Mouse (Mus musculus) layer of hippocampus, postnatal 36 days (tissue): Measurements from ENCODE around the gene Lrrc20. TPM values are rescaled to one million over a fixed set of nuclear protein-coding genes. Genes with fewer than 3 reads are reported as not detected.

Experiments used
- DNase-seq, 2 experiments: peaks; one replicate each; pipeline ENCODE4 v3.0.0; 2022
- total RNA-seq, 2 experiments: library from RNA; stranded (reverse); gene quantifications; 2 replicates each; pipeline ENCODE4 v1.2.3; 2021

The Lrrc20 gene
- total RNA-seq, 2 experiments from 2014 or later: 21.2 to 24.1 TPM

DNA sequence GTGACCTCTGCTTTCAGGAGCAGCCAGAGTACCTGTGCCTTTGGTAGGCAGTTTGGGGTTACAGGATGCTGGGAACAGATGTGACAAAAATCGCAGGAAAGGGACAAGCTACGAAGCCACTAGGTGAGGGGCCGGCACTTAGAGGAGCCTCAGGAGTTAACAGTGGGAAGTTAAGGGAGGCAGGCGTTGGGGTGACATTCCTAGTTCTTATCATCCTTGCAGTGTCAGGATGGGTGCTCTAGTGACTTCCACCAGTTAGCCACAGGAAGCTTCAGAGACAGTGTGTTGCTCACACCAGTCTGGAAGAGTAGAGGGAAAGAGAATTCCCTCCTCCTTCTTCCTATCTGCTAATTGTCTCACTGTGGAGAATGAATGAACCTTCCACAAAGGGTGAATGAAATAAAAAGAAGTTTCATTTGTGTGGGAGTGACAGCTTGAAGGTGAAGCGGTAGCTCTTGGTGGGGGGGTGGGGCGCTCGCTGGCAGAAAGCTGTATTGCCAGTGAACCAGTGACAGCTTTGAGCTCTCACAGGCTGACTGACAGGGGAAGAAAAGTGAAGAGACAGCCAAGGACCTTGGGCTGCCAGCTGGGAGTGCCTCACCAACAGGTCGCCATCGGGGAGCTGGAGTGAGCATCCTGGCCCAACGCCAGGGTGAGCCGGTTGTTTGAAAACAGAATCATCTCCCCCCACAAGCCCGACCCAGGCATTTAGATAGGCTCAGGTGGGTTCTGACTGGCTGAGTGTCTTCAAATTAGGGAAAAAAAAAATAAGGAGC is 41.9 kb downstream of the Lrrc20 start:
- no peak for DNase-seq

DNA sequence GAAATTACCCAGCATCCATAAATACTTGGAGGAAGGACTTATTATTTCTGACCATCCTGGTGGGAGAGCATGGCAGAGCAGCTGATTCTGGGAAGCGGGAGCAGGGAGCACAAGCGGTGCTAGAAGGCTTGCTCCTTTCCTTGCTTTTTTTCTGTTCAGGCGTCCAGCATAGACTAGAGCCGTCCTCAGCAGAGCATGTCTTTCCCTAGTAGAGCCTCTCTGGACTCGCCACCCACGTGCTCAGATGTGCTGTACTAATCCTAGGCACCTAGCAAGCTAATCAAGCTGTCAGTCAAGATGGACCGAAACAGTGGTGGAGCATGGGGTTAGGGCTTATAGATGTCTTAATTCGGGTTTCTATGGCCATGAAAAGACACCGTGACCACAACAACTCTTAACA is 42.7 kb downstream of the Lrrc20 start:
- no peak for DNase-seq

DNA sequence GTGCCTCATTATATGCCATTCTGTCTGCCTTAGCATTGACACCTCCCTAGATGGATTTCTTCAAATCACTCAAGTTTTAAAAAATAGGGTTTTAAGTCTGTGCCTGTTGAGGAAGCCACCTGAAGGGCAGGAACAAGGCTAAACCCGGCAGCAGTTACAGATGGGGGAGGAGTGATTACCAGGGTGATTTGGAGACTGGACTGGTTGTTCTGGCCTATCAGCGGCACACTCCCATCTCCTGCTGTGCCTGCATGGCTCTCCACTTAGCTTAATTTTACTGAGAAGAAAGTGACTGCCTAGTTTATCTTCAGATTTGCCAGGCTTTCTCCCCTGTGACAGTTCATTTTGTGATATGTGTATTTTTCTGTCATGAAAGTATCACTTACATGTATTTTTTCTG is 43.9 kb downstream of the Lrrc20 start:
- no peak for DNase-seq

DNA sequence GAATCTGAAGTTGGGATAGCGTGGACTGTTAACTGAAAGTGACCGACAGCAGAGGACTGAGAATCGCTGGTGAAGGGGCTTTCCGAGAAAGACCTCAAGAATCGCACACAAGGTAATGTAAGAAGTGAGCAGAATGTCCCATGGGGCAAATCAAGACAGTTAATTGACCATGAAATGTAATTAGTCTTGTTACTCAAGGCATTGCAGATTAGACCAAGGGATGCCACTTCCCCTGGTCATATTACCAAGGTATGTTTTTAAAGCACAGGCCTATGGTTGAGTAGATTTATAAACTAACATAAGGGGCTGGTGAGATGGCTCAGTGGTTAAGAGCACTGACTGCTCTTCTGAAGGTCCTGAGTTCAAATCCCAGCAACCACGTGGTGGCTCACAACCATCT is 45.1 kb downstream of the Lrrc20 start:
- no peak for DNase-seq

DNA sequence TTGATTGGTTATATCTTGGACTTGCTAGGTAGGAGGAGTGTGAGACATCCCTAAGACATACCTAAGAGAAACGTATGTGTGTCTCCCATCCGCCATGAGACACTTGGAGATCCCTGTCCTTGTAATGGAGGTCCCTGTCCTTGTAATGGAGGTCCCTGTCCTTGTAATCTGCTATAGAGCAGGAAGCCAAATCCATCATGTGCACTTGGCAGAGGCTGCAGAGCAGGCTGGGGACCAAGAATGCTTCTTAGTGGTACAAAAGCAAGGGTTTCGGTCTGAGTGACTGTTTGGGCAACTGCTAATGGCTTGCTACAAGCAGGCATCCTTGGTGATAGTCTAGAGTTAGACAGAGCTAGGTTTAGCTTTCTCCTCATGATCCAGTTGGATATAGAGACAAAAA is 55.3 kb downstream of the Lrrc20 start:
- no peak for DNase-seq

DNA sequence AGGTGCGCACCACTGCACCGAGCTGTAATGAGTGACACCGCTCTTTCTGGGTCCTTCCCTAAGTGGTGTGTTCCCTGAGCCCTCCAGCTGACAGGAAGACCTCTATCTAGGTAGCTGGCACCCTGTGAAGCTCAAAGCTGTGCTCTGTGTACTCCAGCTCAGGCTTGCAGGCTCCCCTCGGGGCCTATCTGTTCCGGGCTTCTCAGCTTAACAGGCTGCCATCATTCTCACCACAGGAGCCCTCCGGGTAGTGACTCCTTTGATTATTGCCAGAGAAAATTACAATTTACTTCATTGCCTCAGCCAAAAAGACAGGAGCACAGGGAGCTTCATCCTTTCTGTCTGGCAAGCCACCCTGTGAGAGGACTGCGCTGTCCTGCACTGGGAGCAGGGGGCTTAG is 57.7 kb downstream of the Lrrc20 start:
- DNase-seq: no peak

DNA sequence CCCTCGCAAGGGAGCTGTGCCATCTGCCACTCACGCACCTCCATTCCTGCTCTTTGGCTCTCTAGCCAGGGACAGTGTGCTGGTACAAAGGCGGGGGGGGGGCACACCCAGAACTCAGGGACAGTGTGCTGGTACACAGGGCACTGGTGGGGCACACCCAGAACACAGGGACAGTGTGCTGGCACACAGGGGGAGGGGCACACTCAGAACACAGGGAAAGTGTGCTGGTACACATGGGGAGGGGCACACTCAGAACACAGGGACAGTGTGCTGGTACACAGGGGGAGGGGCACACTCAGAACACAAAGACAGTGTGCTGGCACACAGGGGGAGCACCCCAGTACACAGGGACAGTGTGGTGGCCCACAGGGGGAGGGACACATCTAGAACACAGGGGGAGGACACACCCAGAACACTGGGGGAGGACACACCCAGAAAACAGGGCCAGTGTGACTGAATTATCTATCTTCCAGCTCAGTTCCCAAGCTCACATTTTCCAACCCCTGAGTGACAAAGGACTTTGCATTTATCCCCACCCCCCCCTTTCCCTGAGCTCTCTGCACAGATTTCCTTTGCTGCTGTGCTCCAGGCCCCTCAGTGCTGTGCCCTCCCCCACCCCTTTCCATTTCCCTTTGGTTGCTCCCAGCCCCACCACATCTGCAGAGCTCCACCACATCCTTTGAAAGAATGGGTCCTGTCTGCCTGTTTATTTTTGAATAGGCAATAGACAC is 58.9 kb downstream of the Lrrc20 start:
- DNase-seq: no peak

DNA sequence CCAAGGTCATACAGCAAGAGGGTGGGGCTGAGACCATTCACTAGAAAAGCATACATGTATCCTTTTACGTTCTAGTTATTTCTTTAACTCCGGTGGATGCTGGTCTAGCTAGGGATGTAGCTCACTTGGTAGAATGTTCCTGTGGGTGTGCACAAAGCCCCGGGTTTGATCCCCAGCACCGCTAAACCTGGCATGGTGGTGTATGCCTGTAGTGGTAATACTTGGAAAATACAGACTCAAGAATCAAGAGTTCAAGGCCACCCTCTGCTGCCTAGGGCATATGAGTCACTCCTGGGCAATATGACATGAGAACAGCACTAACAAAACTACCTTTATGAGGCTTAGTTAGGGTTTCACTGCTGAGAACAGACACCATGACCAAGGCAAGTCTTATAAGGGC is 59.8 kb downstream of the Lrrc20 start:
- DNase-seq: no peak

DNA sequence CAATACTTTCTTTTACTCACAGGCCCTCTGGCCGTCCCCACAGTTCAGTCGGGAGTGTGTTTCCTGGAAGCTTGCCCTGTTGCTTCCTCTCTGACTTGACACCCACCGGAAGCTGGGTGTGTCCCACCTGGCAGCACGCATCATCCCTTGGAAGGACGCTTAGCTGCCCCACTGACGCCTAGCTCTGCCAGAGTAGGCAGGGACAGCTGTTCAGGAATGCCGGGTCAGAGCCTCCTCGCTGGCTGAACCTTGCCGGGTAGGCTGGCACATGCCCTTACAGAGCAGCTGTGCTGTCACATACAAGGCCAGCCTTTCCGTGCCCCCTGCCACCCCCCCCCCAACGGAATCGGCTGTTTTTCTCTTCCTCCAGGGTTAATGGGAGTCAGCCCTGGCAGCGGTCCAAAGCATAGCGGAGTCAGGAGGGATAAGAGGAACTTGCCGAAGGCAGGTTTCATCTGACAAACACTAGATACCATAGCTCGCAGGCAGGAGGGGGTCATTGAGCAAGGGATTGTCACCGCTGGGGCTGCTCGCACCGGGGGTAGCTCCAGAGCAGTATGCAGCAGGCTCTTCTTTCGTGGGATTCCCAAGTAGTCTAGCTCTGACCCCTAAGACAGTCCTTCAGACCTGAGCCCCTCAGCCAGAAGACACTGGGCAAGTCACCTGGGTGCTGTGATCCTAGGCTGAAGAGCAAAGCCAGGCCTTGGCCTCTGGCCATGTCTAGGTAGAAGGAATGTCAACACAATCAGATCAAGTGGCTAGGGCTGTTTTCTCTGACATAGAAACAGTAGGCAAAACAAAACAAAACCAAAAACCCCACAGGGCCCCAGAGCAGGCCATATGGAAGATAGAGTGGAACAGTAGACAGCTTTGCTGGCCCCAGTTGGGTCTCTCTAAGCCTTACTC is 60.8 kb downstream of the Lrrc20 start:
- no peak for DNase-seq

DNA sequence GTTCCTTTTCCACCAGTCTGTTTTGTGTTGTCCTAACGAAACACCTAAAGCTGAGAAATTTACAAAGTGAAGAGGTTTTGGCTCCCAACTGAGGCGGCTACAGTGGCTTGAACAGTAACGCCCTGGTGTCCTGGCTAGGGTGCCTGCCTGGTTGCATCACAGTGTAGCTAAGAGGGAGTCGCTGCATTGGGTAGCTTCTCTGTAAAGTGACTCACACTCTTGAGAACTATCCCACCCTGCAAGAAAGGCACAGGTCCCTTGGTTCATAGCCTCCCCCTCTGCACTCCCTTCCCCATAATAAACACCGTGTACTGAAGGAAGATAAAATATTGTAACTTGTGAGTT is 61.4 kb downstream of the Lrrc20 start:
- DNase-seq: no peak

DNA sequence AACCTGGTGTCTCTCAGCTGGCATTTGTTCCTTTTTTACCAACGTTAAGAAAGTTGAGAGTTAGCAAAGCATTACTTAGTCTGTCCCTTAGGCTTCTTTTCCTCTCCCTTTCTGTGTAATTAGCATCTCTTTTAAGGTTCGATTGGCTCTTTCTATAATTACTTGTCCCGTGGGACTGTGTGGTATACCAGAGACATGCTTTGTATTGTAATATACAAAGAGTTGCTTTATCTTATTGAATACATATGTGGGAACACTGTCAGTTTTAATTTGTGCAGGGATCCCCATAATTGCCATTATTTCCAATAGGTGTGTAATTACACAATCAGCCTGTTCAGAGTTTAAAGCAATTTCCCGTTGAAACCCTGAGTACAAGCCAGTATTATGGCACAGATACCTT is 62.8 kb downstream of the Lrrc20 start:
- DNase-seq: no peak

DNA sequence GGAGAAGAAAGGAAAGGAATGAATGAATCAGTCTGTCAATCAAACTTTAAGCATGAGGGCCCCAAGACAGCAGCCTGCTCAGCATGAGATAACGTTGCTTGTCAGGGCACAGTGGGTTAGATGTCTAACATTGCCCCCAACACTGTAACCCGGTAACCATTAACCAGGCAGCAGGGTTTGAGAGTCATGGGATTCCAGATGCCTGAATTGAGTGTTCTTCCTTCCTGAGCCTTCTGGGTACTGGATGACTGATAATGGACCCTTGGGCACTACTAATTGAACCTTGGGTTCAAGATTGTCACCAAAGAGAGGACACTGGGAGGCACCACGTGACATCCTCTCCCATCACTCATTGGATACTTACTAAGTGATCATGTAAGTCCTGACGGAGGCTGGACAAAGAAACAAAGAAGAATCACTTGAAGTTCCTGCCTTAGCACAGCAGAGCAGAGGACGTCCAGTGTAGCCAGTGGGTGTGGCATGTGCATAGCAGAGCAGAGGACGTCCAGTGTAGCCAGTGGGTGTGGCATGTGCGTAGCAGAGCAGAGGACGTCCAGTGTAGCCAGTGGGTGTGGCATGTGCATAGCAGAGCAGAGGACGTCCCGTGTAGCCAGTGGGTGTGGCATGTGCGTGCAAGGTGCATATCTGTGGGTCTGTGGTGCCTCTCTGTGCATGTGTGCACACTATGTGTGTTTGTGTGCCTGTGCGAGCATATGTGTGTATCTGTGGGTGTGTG is 68.7 kb downstream of the Lrrc20 start:
- DNase-seq: no peak

DNA sequence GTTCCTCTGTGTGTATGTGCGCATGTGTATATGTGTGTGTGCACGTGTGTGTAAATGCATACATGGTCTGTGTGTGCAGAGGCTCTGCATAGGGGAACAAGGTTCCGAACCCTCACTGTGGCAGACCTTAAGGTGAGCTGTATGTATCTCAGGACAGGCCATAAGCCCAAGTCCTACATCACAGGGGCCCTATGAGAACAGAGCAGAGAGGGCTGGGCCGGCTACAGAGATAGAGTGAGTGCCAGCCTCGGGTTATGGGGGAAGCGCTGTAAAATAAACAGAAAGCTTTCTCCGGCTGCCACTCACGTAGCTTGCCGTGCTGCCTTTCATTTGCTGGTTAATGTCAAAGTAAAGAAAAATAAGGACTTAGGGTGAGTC is 69.3 kb downstream of the Lrrc20 start:
- DNase-seq: no peak

DNA sequence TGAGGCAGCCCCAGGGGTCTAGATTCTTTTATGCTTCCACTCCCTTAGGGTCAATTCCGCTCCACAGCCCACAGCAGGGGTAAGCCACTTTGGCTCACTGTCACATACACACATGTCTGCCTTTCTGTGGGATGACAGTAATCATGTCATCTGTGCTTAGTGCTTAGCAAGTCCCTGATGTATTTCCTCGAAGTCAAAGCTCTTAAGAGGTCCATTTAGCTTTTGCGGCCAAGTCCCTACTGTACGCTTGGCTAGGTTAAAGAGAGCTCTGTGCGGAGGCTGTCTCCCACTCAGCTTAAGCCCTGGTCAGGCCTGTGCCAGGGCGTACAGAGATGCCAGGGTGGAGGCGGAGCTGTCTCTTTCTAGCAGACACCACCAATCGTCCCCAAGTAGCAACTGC is 74.5 kb downstream of the Lrrc20 start:
- no peak for DNase-seq

DNA sequence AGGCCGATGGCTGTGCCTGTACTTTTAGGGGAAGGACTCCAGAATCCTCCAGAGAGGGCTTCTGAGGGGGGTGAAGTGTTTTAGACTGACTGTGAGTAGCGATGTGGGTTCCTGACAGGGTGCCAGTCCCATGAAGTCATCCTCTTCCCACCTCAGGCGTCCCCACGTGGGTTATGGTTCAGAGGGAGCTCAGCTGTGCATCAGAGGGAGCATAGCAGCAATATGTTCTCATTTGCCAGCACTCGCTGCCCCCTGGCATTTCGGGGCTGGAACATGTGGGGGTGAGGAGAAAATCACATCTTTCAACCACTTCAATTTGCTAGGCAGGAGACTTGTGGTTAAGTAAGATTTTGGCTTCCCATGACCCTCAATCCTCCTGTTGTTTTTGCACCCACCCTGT is 79.6 kb downstream of the Lrrc20 start:
- no peak for DNase-seq

DNA sequence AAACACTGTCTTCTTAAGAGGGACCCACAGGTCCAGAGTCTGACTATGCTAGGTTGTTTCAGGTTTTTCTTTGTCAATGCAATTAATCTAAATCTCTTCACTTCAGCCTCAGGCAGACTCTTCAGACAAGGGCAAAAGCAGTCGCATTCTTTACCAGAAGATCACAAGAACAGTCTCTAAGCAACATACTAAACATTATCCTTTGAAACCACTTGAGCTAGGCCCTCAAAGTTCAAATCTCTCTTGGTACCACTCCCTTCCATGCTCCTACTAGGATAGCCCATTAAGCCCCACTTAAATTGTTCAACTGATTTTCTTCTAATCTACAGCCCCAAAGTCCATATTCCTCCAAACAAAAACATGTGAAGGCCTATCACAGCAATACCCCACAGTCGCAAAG is 83.0 kb downstream of the Lrrc20 start:
- DNase-seq: no peak

DNA sequence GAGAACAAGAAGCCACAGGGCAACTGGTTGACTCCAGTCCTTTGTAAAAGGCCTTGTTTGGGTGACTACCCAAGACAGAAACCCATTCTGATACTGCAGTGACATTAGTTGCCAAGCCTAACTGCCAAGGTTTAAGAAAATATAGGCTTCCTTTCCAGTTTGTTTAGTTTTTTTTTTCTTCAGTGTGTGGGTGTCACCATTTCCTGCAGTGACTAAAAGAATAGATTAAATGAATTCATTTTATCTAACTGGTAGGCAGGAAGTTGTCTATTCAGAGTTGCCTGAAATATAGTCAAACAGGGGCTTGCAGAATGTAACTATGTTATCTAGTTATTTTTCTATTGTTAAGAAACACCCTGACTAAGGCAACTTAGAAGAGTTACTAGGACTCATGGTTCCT is 83.9 kb downstream of the Lrrc20 start:
- DNase-seq: no peak

DNA sequence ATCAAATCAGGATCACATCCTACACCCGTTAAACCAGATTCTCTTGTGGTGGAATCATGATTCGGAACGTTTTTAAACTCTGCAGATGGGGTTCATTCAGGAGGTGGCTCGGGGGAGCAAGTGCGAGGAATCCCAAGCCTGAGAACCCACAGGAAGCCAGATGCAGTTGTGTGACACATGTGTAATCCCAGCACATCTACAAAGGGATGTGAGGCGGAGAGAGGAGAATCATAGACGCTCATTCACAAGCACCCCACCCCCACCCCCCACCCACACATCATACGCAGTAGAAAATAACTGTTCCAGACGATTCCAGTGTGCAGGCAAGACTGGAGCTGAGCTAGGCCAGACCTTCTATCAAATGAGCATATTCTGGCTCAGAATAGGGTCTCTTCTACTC is 87.9 kb downstream of the Lrrc20 start:
- no peak for DNase-seq

DNA sequence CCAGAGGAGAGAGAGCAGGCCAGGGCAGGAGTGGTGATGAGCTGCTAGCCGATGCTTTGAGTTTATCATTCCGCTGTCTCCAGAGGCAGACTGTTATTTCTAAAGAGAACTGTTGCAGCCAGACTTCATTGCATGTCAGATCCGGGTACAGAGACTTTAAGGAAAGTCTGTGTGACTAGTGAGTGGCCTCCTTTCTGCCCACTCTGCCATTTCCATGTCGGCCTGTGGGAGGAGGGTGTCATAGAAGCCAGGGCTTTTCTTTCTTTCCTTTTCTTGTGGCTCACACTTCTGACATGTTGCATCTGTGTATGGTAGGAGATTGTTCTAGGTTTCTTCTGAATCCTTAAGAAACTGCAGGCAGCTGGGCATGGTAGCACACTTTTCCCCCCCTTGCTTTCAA is 88.8 kb downstream of the Lrrc20 start:
- DNase-seq: no peak

DNA sequence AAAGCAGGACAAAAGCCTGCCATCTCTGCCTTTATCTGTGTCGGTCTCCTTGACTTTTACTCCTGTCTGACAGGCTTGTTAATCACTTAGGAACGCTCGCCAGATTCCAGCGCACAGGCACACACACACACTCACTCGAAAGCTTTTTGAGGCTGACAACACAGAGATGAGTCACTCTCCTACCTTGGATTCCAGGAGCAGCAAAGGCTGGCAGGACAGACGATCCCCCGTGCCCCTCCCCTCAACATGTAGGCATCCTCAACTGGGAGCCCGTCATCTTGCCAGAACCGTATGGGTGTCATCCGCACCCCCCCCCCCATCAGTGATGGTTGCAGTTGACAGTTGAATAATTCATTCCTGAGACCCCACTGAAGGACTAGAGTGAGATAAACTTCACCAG is 94.6 kb downstream of the Lrrc20 start:
- DNase-seq: no peak

DNA sequence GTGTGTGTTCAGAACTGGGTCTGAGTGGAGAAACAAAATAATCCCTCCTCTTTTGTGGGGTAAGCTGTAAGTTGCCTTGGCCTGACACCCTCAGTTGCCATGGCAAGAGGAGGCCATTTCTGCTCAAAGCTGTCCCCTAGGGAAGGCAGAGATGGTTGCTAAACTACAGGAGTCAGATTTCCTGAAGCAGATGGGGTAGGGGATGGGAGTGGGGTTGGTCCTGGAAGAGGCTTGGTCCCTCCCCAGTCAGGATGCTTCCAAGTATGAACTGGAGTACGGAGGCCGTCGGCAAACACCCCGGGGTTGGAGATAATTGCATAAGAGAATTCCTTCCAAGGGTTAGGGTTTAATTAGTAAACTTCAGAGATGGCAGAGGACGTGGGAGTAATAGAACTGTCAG is 96.5 kb downstream of the Lrrc20 start:
- DNase-seq: no peak

DNA sequence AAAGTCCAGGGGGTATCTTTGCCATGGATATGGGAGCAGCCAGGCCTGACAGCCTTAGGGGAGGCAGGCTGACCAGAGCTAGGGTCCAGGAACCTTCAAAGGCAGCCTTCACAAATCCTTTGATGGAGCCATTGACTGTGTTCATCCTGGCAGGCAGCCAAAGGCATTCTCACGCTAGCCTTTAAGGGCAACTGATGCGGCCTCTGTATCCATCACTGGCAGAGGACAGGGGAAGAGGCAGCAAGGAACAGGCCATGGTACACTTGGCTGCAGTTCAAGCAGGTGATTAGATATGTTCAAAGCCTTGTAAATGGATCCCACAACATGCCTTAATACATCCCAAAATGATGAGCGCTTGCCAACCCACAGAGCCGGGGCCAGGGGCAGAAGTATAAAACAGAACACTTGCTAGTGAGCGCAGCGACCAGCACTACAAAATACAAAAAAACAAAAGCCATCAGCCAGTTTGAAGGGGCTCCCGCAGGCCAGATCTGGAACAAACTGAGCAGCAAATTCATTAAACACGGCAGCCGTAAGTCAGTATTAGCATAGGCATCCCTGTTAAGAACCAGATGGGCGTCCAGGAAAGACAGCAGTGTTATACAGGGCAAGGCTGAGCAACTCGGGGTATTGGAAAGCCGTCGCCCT is 100.6 kb downstream of the Lrrc20 start:
- DNase-seq: no peak
